Mouse (Mus musculus): ENCODE measurements around the gene Tradd.

GRCm38 (mm10) chr8:105225272-105225593, 39.2 kb downstream of the Tradd start:
- TF ChIP-seq CTCF (conservative IDR thresholded peaks at IDR 0.05; ENCODE audit: low read length) (no peak), NANOG (IDR thresholded peaks at IDR 0.05; ENCODE audit: borderline replicate concordance, low read length) (no peak)
